In genomic region chr7:69062506-69062905, GRCm38 (mm10) we compare ENCODE assay signal across 15 mouse cellular contexts.
DNase-seq lines count a peak whose midpoint lies in the region; ATAC-seq lines count a peak whose summit lies in the region.
"Had no signal": no experiment of that assay in that cellular context is flagged by ENCODE, and none has a peak within 500 bp of the region (broad histone marks: within the 10 kb centered on the region; RNA-seq: fewer than 3 reads in every experiment).

No protein-coding gene starts in this region.

- H3K4me2 ChIP-seq in midbrain, embryonic 13.5 days (replicated peaks), result no peak overlapping the region
- no peak overlapping the region for H3K4me2 ChIP-seq in midbrain, embryonic 16.5 days (ENCODE audit: low read length)
- peak overlapping the region; percentile 3; the same call in 1 of the 2 replicates for H3K4me2 ChIP-seq in forebrain, embryonic 13.5 days
- H3K4me2 ChIP-seq in hindbrain, embryonic 13.5 days, result no peak overlapping the region
- H3K4me2 ChIP-seq in neural tube, embryonic 14.5 days (ENCODE audit: low read depth, low read length), result no peak overlapping the region

- peak; percentile 59 for ATAC-seq in midbrain, embryonic 13.5 days
- no peak for ATAC-seq in midbrain, embryonic 16.5 days
- ATAC-seq in forebrain, embryonic 13.5 days, result peak; percentile 46; the same call in 1 of the 2 replicates
- peak; percentile 52 for ATAC-seq in hindbrain, embryonic 13.5 days (ENCODE audit: low FRiP score)
- ATAC-seq in neural tube, embryonic 14.5 days (ENCODE audit: low read depth), result 0 out of 2 replicates have a peak, but pooled peaks have one; percentile 19
- no peak for ATAC-seq in cerebellum, adult (ENCODE audit: insufficient number of reproducible peaks, low FRiP score, low TSS enrichment)
- ATAC-seq: CD4-positive, CD25-positive, alpha-beta regulatory T cell, adult 4 months; intestine, postnatal 0 days; liver, postnatal 0 days had no signal

- 0 out of 2 replicates have a peak overlapping the region, but pooled peaks have one; percentile 1 for H3K27ac ChIP-seq in midbrain, embryonic 13.5 days
- no peak overlapping the region for H3K27ac ChIP-seq in midbrain, embryonic 16.5 days (ENCODE audit: low read length)
- peak overlapping the region; percentile 73 for H3K27ac ChIP-seq in forebrain, embryonic 13.5 days
- peak overlapping the region; percentile 60; the same call in 1 of the 2 replicates for H3K27ac ChIP-seq in hindbrain, embryonic 13.5 days
- H3K27ac ChIP-seq in neural tube, embryonic 14.5 days (ENCODE audit: low read depth, low read length), result no peak overlapping the region

- H3K4me3 ChIP-seq in midbrain, embryonic 13.5 days (replicated peaks), result no peak overlapping the region
- no peak overlapping the region for H3K4me3 ChIP-seq in midbrain, embryonic 16.5 days (ENCODE audit: low read depth, low read length)
- H3K4me3 ChIP-seq in forebrain, embryonic 13.5 days, result no peak overlapping the region
- H3K4me3 ChIP-seq in hindbrain, embryonic 13.5 days, result no peak overlapping the region
- no peak overlapping the region for H3K4me3 ChIP-seq in neural tube, embryonic 14.5 days (ENCODE audit: low read depth, low read length)

- H3K9me3 ChIP-seq in midbrain, embryonic 13.5 days, result no peaks in the 10 kb centered on the region
- no peaks in the 10 kb centered on the region for H3K9me3 ChIP-seq in midbrain, embryonic 16.5 days (replicated peaks; ENCODE audit: control insufficient read depth, low read length, poor library complexity, severe bottlenecking)
- no peaks in the 10 kb centered on the region for H3K9me3 ChIP-seq in forebrain, embryonic 13.5 days (replicated peaks)
- no peaks in the 10 kb centered on the region for H3K9me3 ChIP-seq in hindbrain, embryonic 13.5 days
- H3K9me3 ChIP-seq in neural tube, embryonic 14.5 days (ENCODE audit: control insufficient read depth, low read length), result no peaks in the 10 kb centered on the region

- H3K9ac ChIP-seq in midbrain, embryonic 13.5 days (replicated peaks), result no peak overlapping the region
- no peak overlapping the region for H3K9ac ChIP-seq in midbrain, embryonic 16.5 days (ENCODE audit: low read depth, low read length)
- H3K9ac ChIP-seq in forebrain, embryonic 13.5 days, result no peak overlapping the region
- H3K9ac ChIP-seq in hindbrain, embryonic 13.5 days, result no peak overlapping the region; the same call in 1 of the 2 replicates
- H3K9ac ChIP-seq in neural tube, embryonic 14.5 days (replicated peaks; ENCODE audit: low read depth, low read length), result no peak overlapping the region
- H3K9ac ChIP-seq: liver, postnatal 0 days had no signal

- 88% methylated on average over 7 of the region's 7 CpGs for WGBS in midbrain, embryonic 13.5 days
- 65% methylated on average over 7 of the region's 7 CpGs for WGBS in midbrain, embryonic 16.5 days
- WGBS in forebrain, embryonic 13.5 days, result 77% methylated on average over 7 of the region's 7 CpGs
- WGBS in hindbrain, embryonic 13.5 days, result 84% methylated on average over 7 of the region's 7 CpGs
- WGBS in neural tube, embryonic 14.5 days, result 74% methylated on average over 7 of the region's 7 CpGs

- no peak for DNase-seq in gastrocnemius, postnatal 25 days
- DNase-seq: adrenal gland, adult 8-10 months; cerebellum, adult 9-10 months; heart, postnatal 14 days; kidney, postnatal 10 days; liver, postnatal 0 days; lung, postnatal 36 days had no signal

- H3K4me1 ChIP-seq in midbrain, embryonic 13.5 days (replicated peaks), result peaks cover 21% of the 10 kb centered on the region
- H3K4me1 ChIP-seq in midbrain, embryonic 16.5 days (ENCODE audit: control insufficient read depth, insufficient read depth, low read length), result peaks cover 9% of the 10 kb centered on the region
- peaks cover 23% of the 10 kb centered on the region for H3K4me1 ChIP-seq in forebrain, embryonic 13.5 days
- H3K4me1 ChIP-seq in hindbrain, embryonic 13.5 days (replicated peaks), result peaks cover 20% of the 10 kb centered on the region
- 0 out of 2 replicates have a peak, but pooled peaks cover 3% of the 10 kb centered on the region for H3K4me1 ChIP-seq in neural tube, embryonic 14.5 days (ENCODE audit: control insufficient read depth, insufficient read depth, low read length)

- no peaks in the 10 kb centered on the region for H3K27me3 ChIP-seq in midbrain, embryonic 13.5 days
- H3K27me3 ChIP-seq in midbrain, embryonic 16.5 days (ENCODE audit: control insufficient read depth, insufficient read depth, low read depth, low read length), result no peaks in the 10 kb centered on the region
- no peaks in the 10 kb centered on the region for H3K27me3 ChIP-seq in forebrain, embryonic 13.5 days
- H3K27me3 ChIP-seq in hindbrain, embryonic 13.5 days, result no peaks in the 10 kb centered on the region
- H3K27me3 ChIP-seq in neural tube, embryonic 14.5 days (ENCODE audit: control insufficient read depth, insufficient read depth, low read length), result no peaks in the 10 kb centered on the region

- no peaks in the 10 kb centered on the region for H3K36me3 ChIP-seq in midbrain, embryonic 13.5 days
- no peaks in the 10 kb centered on the region for H3K36me3 ChIP-seq in midbrain, embryonic 16.5 days (ENCODE audit: control insufficient read depth, insufficient read depth, low read length)
- H3K36me3 ChIP-seq in forebrain, embryonic 13.5 days (ENCODE audit: poor library complexity, severe bottlenecking), result no peaks in the 10 kb centered on the region
- no peaks in the 10 kb centered on the region for H3K36me3 ChIP-seq in hindbrain, embryonic 13.5 days
- no peaks in the 10 kb centered on the region for H3K36me3 ChIP-seq in neural tube, embryonic 14.5 days (ENCODE audit: control insufficient read depth, insufficient read depth, low read length)

Comparison
In these comparisons a context has a peak if more than half of its experiments do, and no peak if none do; other contexts are left out.
1. ATAC-seq: peak in midbrain, embryonic 13.5 days (single experiment), forebrain, embryonic 13.5 days (single experiment), hindbrain, embryonic 13.5 days (single experiment) and neural tube, embryonic 14.5 days (single experiment); none in midbrain, embryonic 16.5 days (single experiment) and cerebellum, adult (single experiment).
2. H3K27ac ChIP-seq: peak in midbrain, embryonic 13.5 days (single experiment), forebrain, embryonic 13.5 days (single experiment) and hindbrain, embryonic 13.5 days (single experiment); none in midbrain, embryonic 16.5 days (single experiment) and neural tube, embryonic 14.5 days (single experiment).